Mouse (Mus musculus) cerebellum, postnatal 25 days (tissue): ENCODE measurements around the gene Dand5.

Experiments
- DNase-seq, 2 experiments: peaks; one replicate each; pipeline ENCODE4 v3.0.0; 2021; ENCODE audit warnings: mixed read lengths in 2 of 2

The Dand5 gene

GRCm38 (mm10) chr8:84822723-84823122 is at the start of gene Dand5:
Gene Dand5, minus strand, starts transcription at chr8:84822823.
- DNase-seq = no peak

- peak; percentile 66 to 83 for DNase-seq
These were observed 49.0 kb upstream of the Dand5 start, which contains the start of gene Syce2 for GRCm38 (mm10) chr8:84871376-84872308. Gene Syce2, plus strand, starts transcription at chr8:84872111.

- peak; percentile 92 to 95 for DNase-seq
These were observed 34.3 kb upstream of the Dand5 start, which contains the start of gene Farsa for GRCm38 (mm10) chr8:84856864-84857441. Gene Farsa, plus strand, starts transcription at chr8:84856989.

- no peak for DNase-seq
These were observed 33.8 kb upstream of the Dand5 start for GRCm38 (mm10) chr8:84856434-84856833.

- no peak for DNase-seq
These were observed 25.2 kb upstream of the Dand5 start for GRCm38 (mm10) chr8:84847684-84848435.

- peak; percentile 99 for DNase-seq
These were observed 24.3 kb upstream of the Dand5 start, which contains the start of gene Calr for GRCm38 (mm10) chr8:84846722-84847572. Gene Calr, minus strand, starts transcription at chr8:84846934.

- DNase-seq = no peak
These were observed 23.6 kb upstream of the Dand5 start for GRCm38 (mm10) chr8:84846094-84846721.

- DNase-seq = peak; percentile 65 to 74
These were observed 22.9 kb upstream of the Dand5 start for GRCm38 (mm10) chr8:84845355-84846093.

- peak in 1 of 2 experiments; percentile 18 for DNase-seq
These were observed 21.9 kb upstream of the Dand5 start for GRCm38 (mm10) chr8:84844397-84845070.

GRCm38 (mm10) chr8:84841514-84841913 is 18.9 kb upstream of the Dand5 start:
- no peak for DNase-seq

- DNase-seq = peak; percentile 93 to 95
These were observed 17.8 kb upstream of the Dand5 start, which contains the start of gene Rad23a for GRCm38 (mm10) chr8:84840248-84840999. Gene Rad23a, minus strand, starts transcription at chr8:84840665.

GRCm38 (mm10) chr8:84839875-84840247 is 17.2 kb upstream of the Dand5 start:
- DNase-seq = no peak

GRCm38 (mm10) chr8:84839411-84839810 is 16.8 kb upstream of the Dand5 start:
- DNase-seq = no peak

- no peak for DNase-seq
These were observed 15.9 kb upstream of the Dand5 start for GRCm38 (mm10) chr8:84838513-84838912.

GRCm38 (mm10) chr8:84837912-84838470 is 15.4 kb upstream of the Dand5 start:
- DNase-seq = peak in 1 of 2 experiments; percentile 26

GRCm38 (mm10) chr8:84837149-84837911 is 14.7 kb upstream of the Dand5 start:
- peak; percentile 66 to 75 for DNase-seq

- peak; percentile 91 to 93 for DNase-seq
These were observed 12.5 kb upstream of the Dand5 start for GRCm38 (mm10) chr8:84834866-84835855.
